Mouse (Mus musculus) G1E (cell line): ENCODE results near the gene Tmtc2. TPM values are rescaled to one million over a fixed set of nuclear protein-coding genes. Genes with fewer than 3 reads are reported as not detected.

ENCODE experiments used
- ATAC-seq: 2 replicates; pipeline ENCODE4 v1.8.0; 2016; ENCODE audit warnings: mild to moderate bottlenecking; ENCODE audit not compliant: insufficient number of reproducible peaks, poor library complexity, low FRiP score, severe bottlenecking; ENCODE audit errors: extremely low read depth
- DNase-seq: peaks from one replicate; pipeline ENCODE4 v3.0.0; 2012; ENCODE audit warnings: low spot score
- H3K27me3 ChIP-seq: 2 replicates; pipeline ENCODE4 v1.6.1; 2012; ENCODE audit warnings: mild to moderate bottlenecking, low read length, inconsistent platforms; ENCODE audit not compliant: insufficient read depth
- H3K36me3 ChIP-seq: replicated peaks from 2 replicates; pipeline ENCODE3; 2012; ENCODE audit warnings: mild to moderate bottlenecking, inconsistent platforms
- H3K4me1 ChIP-seq: 2 replicates; pipeline ENCODE4 v1.6.1; 2012; ENCODE audit warnings: low read depth, low read length, inconsistent platforms, mixed read lengths; ENCODE audit not compliant: insufficient read depth
- H3K4me3 ChIP-seq: 2 replicates; pipeline ENCODE4 v1.5.1; 2012; ENCODE audit warnings: low read depth, mild to moderate bottlenecking, inconsistent platforms, low read length, moderate library complexity, mixed read lengths
- H3K9me3 ChIP-seq: replicated peaks from 2 replicates; pipeline ENCODE4 v1.6.1; 2012; ENCODE audit warnings: inconsistent platforms
- CTCF ChIP-seq: IDR thresholded peaks from 2 replicates; pipeline ENCODE4 v1.5.1; 2012; ENCODE audit warnings: low read depth, low read length, inconsistent platforms, mixed read lengths
- GATA1 ChIP-seq: IDR thresholded peaks from 2 replicates; pipeline ENCODE4 v1.6.1; 2012; ENCODE audit warnings: borderline replicate concordance, low read length, inconsistent platforms, mixed read lengths
- GATA2 ChIP-seq: IDR thresholded peaks from 2 replicates; pipeline ENCODE4 v1.6.1; 2012; ENCODE audit warnings: low read depth, low read length, inconsistent platforms, borderline replicate concordance
- POLR2AphosphoS5 ChIP-seq: IDR thresholded peaks from 2 replicates; pipeline ENCODE4 v1.6.1; 2012; ENCODE audit warnings: low read depth, low read length, inconsistent platforms; ENCODE audit not compliant: insufficient replicate concordance
- TAL1 ChIP-seq: conservative IDR thresholded peaks from 2 replicates; pipeline ENCODE4 v1.6.1; 2012; ENCODE audit warnings: low read depth, low read length, inconsistent platforms, mixed read lengths
- polyA plus RNA-seq: library from polyadenylated mRNA; stranded (reverse); fragments of >175 nt; gene quantifications from 2 replicates; pipeline ENCODE4 v1.2.3, GENCODE M21; 2012
- total RNA-seq, 2 experiments: library from RNA; stranded (forward) in 1 of 2; stranded (reverse) in 1 of 2; fragments of 200-1000 nt in 1 of 2; fragments of >200 nt in 1 of 2; fragmentation: Nextera tagmentation in 1 of 2; gene quantifications; 2 replicates each; pipeline ENCODE4 v1.2.3; 2014 to 2017

Tmtc2 gene
- total and polyA plus RNA-seq, 3 experiments = 0.86 to 14.4 (median 5.3) TPM

GRCm38 (mm10) chr10:105312986-105313385 is 261.3 kb downstream of the Tmtc2 start:
- no peaks in the 10 kb centered on the region for H3K4me1 ChIP-seq
- H3K9me3 ChIP-seq = no peaks in the 10 kb centered on the region
- ATAC-seq (no peak), DNase-seq (no peak)
- H3K27me3 ChIP-seq = no peaks in the 10 kb centered on the region
- TF ChIP-seq GATA2 (no peak), POLR2AphosphoS5 (no peak), TAL1 (no peak), CTCF (no peak), GATA1 (no peak)
- no peak overlapping the region for H3K4me3 ChIP-seq
- no peaks in the 10 kb centered on the region for H3K36me3 ChIP-seq

GRCm38 (mm10) chr10:105297560-105297959 is 276.7 kb downstream of the Tmtc2 start:
- peaks cover 2% of the 10 kb centered on the region for H3K36me3 ChIP-seq
- H3K9me3 ChIP-seq = no peaks in the 10 kb centered on the region
- H3K4me1 ChIP-seq = no peaks in the 10 kb centered on the region
- DNase-seq = no peak
- TF ChIP-seq CTCF (no peak), GATA2 (no peak), POLR2AphosphoS5 (no peak), TAL1 (no peak), GATA1 (no peak)
- no peaks in the 10 kb centered on the region for H3K27me3 ChIP-seq
- no peak for ATAC-seq
- H3K4me3 ChIP-seq = no peak overlapping the region

- Histone ChIP-seq H3K9me3 (no peaks in the 10 kb centered on the region), H3K4me3 (no peak overlapping the region), H3K36me3 (no peaks in the 10 kb centered on the region), H3K4me1 (no peaks in the 10 kb centered on the region), H3K27me3 (no peaks in the 10 kb centered on the region)
- no peak for TF ChIP-seq TAL1
- no peak for TF ChIP-seq GATA1
- TF ChIP-seq CTCF = no peak
- TF ChIP-seq GATA2 = no peak
- no peak for TF ChIP-seq POLR2AphosphoS5
- DNase-seq (no peak), ATAC-seq (no peak)
Observed at GRCm38 (mm10) chr10:105292961-105293360, 281.3 kb downstream of the Tmtc2 start.

- Histone ChIP-seq H3K4me3 (no peak overlapping the region), H3K9me3 (no peaks in the 10 kb centered on the region), H3K27me3 (no peaks in the 10 kb centered on the region), H3K4me1 (no peaks in the 10 kb centered on the region), H3K36me3 (no peaks in the 10 kb centered on the region)
- ATAC-seq (no peak), DNase-seq (no peak)
- no peak for TF ChIP-seq CTCF
- TF ChIP-seq GATA1 = no peak
- no peak for TF ChIP-seq GATA2
- TF ChIP-seq TAL1 = no peak
- no peak for TF ChIP-seq POLR2AphosphoS5
Observed at GRCm38 (mm10) chr10:105288472-105288871, 285.8 kb downstream of the Tmtc2 start.

GRCm38 (mm10) chr10:105287575-105287974 is 286.7 kb downstream of the Tmtc2 start:
- no peaks in the 10 kb centered on the region for H3K27me3 ChIP-seq
- H3K4me1 ChIP-seq = no peaks in the 10 kb centered on the region
- ATAC-seq = no peak
- no peaks in the 10 kb centered on the region for H3K9me3 ChIP-seq
- TF ChIP-seq TAL1 (no peak), CTCF (no peak), POLR2AphosphoS5 (no peak), GATA1 (no peak), GATA2 (no peak)
- no peak for DNase-seq
- H3K4me3 ChIP-seq = no peak overlapping the region
- no peaks in the 10 kb centered on the region for H3K36me3 ChIP-seq

- Histone ChIP-seq H3K9me3 (no peaks in the 10 kb centered on the region), H3K4me1 (no peaks in the 10 kb centered on the region), H3K27me3 (no peaks in the 10 kb centered on the region), H3K36me3 (no peaks in the 10 kb centered on the region), H3K4me3 (no peak overlapping the region)
- TF ChIP-seq POLR2AphosphoS5 (no peak), CTCF (no peak), GATA1 (no peak), GATA2 (no peak), TAL1 (no peak)
- ATAC-seq = no peak
- DNase-seq = no peak
Observed at GRCm38 (mm10) chr10:105287064-105287463, 287.2 kb downstream of the Tmtc2 start.

- TF ChIP-seq CTCF = no peak
- TF ChIP-seq GATA2 = no peak
- TF ChIP-seq GATA1 = no peak
- no peak for TF ChIP-seq POLR2AphosphoS5
- TF ChIP-seq TAL1 = no peak
- no peaks in the 10 kb centered on the region for H3K4me1 ChIP-seq
- H3K27me3 ChIP-seq = no peaks in the 10 kb centered on the region
- DNase-seq (no peak), ATAC-seq (no peak)
- no peaks in the 10 kb centered on the region for H3K9me3 ChIP-seq
- H3K4me3 ChIP-seq = no peak overlapping the region
- H3K36me3 ChIP-seq = no peaks in the 10 kb centered on the region
Observed at GRCm38 (mm10) chr10:105286221-105286620, 288.0 kb downstream of the Tmtc2 start.
